Mouse (Mus musculus) brain, embryonic 18.5 days (tissue): ENCODE measurements around the gene Setd4.

Experiments used
- DNase-seq: peaks from one replicate; pipeline ENCODE4 v3.0.0-alpha.2; 2012; ENCODE audit warnings: low read depth, low spot score

Gene Setd4

DNA sequence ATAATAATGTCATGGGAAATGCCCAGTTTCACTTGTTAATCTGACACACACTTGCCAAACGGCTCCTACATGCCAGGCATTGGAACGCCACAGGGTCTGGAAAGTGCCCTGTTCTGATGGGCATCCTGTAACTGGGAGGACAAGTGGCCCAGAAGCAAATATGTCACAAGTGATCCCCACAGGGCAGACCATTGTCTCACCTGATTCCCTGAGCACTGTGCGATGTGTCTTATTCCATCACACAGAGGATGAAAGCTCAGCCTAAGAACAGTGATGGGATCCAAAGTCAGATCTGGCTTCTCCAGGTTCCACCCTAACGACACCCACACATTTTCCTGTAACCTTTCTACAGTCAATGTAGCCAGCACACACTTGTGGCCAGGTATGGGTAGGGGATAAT lies 58.9 kb downstream of the Setd4 start:
- DNase-seq, result no peak

DNA sequence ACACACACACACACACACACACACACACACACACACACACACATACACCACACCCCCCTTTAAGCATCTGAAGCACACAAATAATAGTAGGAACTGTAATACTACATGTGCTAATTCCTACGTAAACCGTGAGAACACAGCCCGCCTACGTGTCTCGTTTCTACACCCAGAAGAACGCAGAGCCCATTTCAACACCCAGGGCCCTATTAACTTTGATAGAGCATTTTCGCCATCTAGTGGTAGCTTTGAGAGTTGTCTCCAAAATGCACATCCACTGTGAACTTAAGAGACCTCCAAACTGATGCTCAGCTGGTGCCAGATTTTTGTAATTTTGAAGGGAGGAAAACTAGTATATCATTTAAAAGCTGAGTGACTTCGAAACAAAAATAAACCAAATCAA lies 60.2 kb downstream of the Setd4 start:
- DNase-seq, result peak; percentile 66

DNA sequence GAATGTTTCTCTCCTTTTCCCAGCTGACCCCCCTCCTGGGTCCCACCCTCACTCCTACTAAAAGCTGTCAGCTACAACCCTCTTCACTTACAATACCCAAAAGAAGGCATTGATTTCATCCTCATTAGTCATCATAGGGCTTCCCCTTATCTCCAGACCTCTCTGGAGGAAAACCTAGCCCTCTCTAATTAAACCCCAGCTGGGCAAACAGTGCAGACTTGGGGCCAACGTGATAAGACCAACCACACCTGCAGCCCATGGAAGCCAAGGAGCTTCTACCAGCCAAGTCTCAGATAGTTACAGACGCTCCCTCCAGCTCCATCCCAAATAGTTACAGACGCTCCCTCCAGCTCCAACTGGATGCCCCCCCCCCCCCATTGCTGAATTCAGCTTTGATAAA lies 64.0 kb downstream of the Setd4 start:
- DNase-seq, result no peak

GRCm38 (mm10) chr16:93535151-93535853 lies 68.6 kb downstream of the Setd4 start:
- DNase-seq, result no peak
